Mouse (Mus musculus): Measurements from ENCODE around the gene Fgf3. TPM values are rescaled to one million over a fixed set of nuclear protein-coding genes. Genes with fewer than 3 reads are reported as not detected.

Fgf3 gene
- total and polyA plus RNA-seq, 2 experiments from 2014 or later, result 1.9 to 6.1 TPM

- H3K4me3 ChIP-seq (ENCODE audit: low read depth, low read length), result no peak overlapping the region
- peaks cover 32% of the 10 kb centered on the region for H3K27me3 ChIP-seq (ENCODE audit: insufficient read depth, low read length)
- no peak for DNase-seq
- H3K9me3 ChIP-seq (ENCODE audit: low read length), result no peaks in the 10 kb centered on the region
- H3K27ac ChIP-seq (ENCODE audit: low read depth, low read length), result no peak overlapping the region
- TF ChIP-seq CTCF (IDR thresholded peaks at IDR 0.05; ENCODE audit: low read depth), result no peak
- no peak for ATAC-seq
- no peak overlapping the region for H3K4me2 ChIP-seq (ENCODE audit: low read depth)
- WGBS, result 75% methylated on average over 3 of the region's 3 CpGs
- H3K36me3 ChIP-seq (ENCODE audit: insufficient read depth), result no peaks in the 10 kb centered on the region
- no peaks in the 10 kb centered on the region for H3K4me1 ChIP-seq (ENCODE audit: insufficient read depth)
- H3K9ac ChIP-seq, result no peak overlapping the region
These were observed 20.0 kb downstream of the Fgf3 start for GRCm38 (mm10) chr7:144857826-144858342.

DNA sequence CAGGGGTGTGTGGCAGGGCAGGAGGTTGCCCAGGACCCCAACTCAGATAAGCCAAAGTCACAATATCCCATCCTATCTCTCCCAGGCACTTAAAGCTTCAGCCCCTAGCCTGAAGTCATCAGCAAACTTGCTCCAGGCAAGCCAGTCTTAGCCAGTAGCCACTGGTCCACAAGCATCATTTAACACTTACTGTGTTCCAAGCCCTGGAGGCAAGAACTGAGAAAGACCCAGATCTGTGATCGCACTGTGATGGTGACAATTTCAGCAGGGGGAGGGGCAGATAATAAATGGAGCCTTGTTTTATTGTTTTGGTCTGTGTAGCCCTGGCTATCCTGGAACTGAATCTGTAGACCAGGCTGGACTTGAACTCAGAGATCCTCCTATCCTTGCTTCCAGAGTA, 20.8 kb downstream of the Fgf3 start:
- Histone ChIP-seq H3K4me2 (ENCODE audit: low read depth) (no peak overlapping the region), H3K27me3 (ENCODE audit: insufficient read depth, low read length) (peaks cover 39% of the 10 kb centered on the region), H3K4me3 (ENCODE audit: low read depth, low read length) (no peak overlapping the region), H3K4me1 (ENCODE audit: insufficient read depth) (no peaks in the 10 kb centered on the region), H3K9me3 (ENCODE audit: low read length) (no peaks in the 10 kb centered on the region), H3K9ac (no peak overlapping the region), H3K27ac (ENCODE audit: low read depth, low read length) (no peak overlapping the region), H3K36me3 (ENCODE audit: insufficient read depth) (no peaks in the 10 kb centered on the region)
- DNase-seq, result no peak
- WGBS, result 91% methylated on average over 1 of the region's 1 CpGs
- ATAC-seq, result no peak
- TF ChIP-seq CTCF (IDR thresholded peaks at IDR 0.05; ENCODE audit: low read depth), result no peak

DNA sequence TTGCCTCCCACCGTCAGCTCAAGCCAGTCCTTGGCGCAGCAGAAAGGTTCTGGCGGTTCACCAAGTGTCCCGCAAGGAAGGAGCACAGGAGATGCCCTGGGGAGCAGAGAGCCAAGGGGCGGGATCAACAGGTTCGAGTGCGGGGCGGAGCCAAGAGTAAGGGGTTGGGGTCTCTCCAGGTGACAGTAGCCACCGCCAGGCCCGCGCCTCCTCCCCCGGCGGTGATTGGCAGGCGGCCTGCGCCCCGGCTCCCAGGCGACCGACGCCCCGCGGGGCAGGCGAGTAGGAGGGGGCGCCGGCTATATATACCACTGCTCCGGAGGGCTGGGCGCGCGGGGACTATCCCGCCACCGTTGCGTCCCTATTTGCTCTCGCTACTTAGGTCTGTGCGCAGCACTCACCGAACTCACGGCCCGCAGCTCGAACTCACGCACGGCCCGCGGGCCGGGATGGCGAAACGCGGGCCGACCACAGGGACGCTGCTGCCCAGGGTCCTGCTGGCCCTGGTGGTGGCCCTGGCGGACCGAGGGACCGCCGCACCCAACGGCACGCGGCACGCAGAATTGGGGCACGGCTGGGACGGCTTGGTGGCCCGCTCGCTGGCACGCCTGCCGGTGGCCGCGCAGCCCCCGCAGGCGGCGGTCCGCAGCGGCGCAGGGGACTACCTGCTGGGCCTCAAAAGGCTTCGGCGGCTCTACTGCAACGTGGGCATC, 23.3 kb downstream of the Fgf3 start:
- 1% methylated on average over 67 of the region's 72 CpGs for WGBS
- peak overlapping the region; percentile 16 for H3K4me3 ChIP-seq (ENCODE audit: low read depth, low read length)
- no peak for ATAC-seq

DNA sequence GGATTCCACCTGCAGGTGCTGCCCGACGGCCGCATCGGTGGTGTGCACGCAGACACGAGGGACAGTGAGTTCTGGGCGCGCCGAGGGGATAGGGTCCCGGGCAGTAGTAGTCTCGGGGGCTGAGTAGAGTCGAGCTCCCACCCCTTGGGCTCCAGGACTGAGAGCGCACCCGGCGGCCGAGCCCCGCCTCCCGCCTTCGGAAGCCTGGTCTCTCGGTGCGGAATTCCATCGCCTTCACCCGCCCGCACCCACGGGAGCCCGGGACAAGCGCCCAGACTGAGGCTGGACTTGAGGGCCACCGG, 23.8 kb downstream of the Fgf3 start:
- no peak overlapping the region for H3K9ac ChIP-seq
- H3K4me2 ChIP-seq (ENCODE audit: low read depth), result peak overlapping the region; percentile 19; the same call in 1 of the 2 replicates
- WGBS, result under 1% methylated on average over 27 of the region's 28 CpGs
- H3K27ac ChIP-seq (ENCODE audit: low read depth, low read length), result no peak overlapping the region
- TF ChIP-seq CTCF (IDR thresholded peaks at IDR 0.05; ENCODE audit: low read depth), result no peak
- no peaks in the 10 kb centered on the region for H3K36me3 ChIP-seq (ENCODE audit: insufficient read depth)
- no peak for DNase-seq
- peaks cover 59% of the 10 kb centered on the region for H3K27me3 ChIP-seq (ENCODE audit: insufficient read depth, low read length)
- peak overlapping the region; percentile 16; the same call in 1 of the 2 replicates for H3K4me3 ChIP-seq (ENCODE audit: low read depth, low read length)
- no peaks in the 10 kb centered on the region for H3K4me1 ChIP-seq (ENCODE audit: insufficient read depth)
- no peak for ATAC-seq
- H3K9me3 ChIP-seq (ENCODE audit: low read length), result no peaks in the 10 kb centered on the region

More for the DNA sequence above, 23.3 kb downstream of the Fgf3 start:
- peak overlapping the region; percentile 19 for H3K4me2 ChIP-seq (ENCODE audit: low read depth)
- H3K4me1 ChIP-seq (ENCODE audit: insufficient read depth), result no peaks in the 10 kb centered on the region
- TF ChIP-seq CTCF (IDR thresholded peaks at IDR 0.05; ENCODE audit: low read depth), result no peak
- no peak for DNase-seq
- peaks cover 58% of the 10 kb centered on the region for H3K27me3 ChIP-seq (ENCODE audit: insufficient read depth, low read length)
- H3K9ac ChIP-seq, result no peak overlapping the region
- H3K9me3 ChIP-seq (ENCODE audit: low read length), result no peaks in the 10 kb centered on the region
- no peaks in the 10 kb centered on the region for H3K36me3 ChIP-seq (ENCODE audit: insufficient read depth)
- no peak overlapping the region for H3K27ac ChIP-seq (ENCODE audit: low read depth, low read length)

DNA sequence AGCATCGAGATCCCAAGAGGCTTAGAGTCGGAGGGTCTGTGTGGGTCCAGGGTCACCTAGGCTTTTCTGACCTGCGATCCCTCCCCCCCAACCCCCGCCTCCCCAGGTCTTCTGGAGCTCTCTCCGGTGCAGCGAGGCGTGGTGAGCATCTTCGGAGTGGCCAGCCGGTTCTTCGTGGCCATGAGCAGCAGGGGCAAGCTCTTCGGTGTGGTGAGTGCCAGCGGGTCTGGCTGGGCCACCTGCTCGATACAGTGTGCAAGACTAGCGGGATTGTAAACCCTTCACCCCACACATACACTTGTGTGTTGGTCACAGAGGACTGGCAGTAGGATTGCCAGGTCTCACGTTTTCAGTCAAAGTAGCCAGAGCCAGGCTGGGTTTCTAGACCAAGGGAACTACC, 24.2 kb downstream of the Fgf3 start:
- Histone ChIP-seq H3K4me1 (ENCODE audit: insufficient read depth) (no peaks in the 10 kb centered on the region), H3K36me3 (ENCODE audit: insufficient read depth) (no peaks in the 10 kb centered on the region), H3K9ac (no peak overlapping the region), H3K27me3 (ENCODE audit: insufficient read depth, low read length) (peaks cover 59% of the 10 kb centered on the region), H3K4me3 (ENCODE audit: low read depth, low read length) (no peak overlapping the region), H3K27ac (ENCODE audit: low read depth, low read length) (no peak overlapping the region), H3K9me3 (ENCODE audit: low read length) (no peaks in the 10 kb centered on the region), H3K4me2 (ENCODE audit: low read depth) (no peak overlapping the region; the same call in 1 of the 2 replicates)
- no peak for ATAC-seq
- TF ChIP-seq CTCF (IDR thresholded peaks at IDR 0.05; ENCODE audit: low read depth), result no peak
- DNase-seq, result no peak
- WGBS, result under 1% methylated on average over 15 of the region's 15 CpGs

DNA sequence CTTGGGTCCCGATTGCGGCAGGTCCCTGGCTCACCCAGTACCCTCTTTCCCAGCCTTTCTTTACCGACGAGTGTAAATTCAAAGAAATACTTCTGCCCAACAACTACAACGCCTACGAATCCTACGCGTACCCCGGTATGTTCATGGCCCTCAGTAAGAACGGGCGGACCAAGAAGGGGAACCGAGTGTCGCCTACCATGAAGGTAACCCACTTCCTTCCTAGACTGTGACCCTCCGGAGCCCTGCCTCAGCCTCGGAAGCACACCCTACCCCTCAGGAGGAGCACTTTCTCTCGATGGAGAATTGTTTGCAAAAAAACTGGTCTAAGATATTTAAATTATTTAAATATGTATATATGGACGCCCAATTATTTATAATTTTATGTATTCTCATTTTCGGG, 24.8 kb downstream of the Fgf3 start:
- Histone ChIP-seq H3K27me3 (ENCODE audit: insufficient read depth, low read length) (peaks cover 59% of the 10 kb centered on the region), H3K4me3 (ENCODE audit: low read depth, low read length) (no peak overlapping the region), H3K4me1 (ENCODE audit: insufficient read depth) (no peaks in the 10 kb centered on the region), H3K27ac (ENCODE audit: low read depth, low read length) (no peak overlapping the region), H3K9me3 (ENCODE audit: low read length) (no peaks in the 10 kb centered on the region), H3K4me2 (ENCODE audit: low read depth) (no peak overlapping the region), H3K9ac (no peak overlapping the region), H3K36me3 (ENCODE audit: insufficient read depth) (no peaks in the 10 kb centered on the region)
- TF ChIP-seq CTCF (IDR thresholded peaks at IDR 0.05; ENCODE audit: low read depth), result no peak
- WGBS, result 3% methylated on average over 18 of the region's 18 CpGs
- no peak for DNase-seq
- ATAC-seq, result no peak

- H3K27ac ChIP-seq (ENCODE audit: low read depth, low read length), result no peak overlapping the region
- H3K36me3 ChIP-seq (ENCODE audit: insufficient read depth), result no peaks in the 10 kb centered on the region
- no peaks in the 10 kb centered on the region for H3K4me1 ChIP-seq (ENCODE audit: insufficient read depth)
- no peak for ATAC-seq
- no peak overlapping the region for H3K4me3 ChIP-seq (ENCODE audit: low read depth, low read length)
- H3K9me3 ChIP-seq (ENCODE audit: low read length), result no peaks in the 10 kb centered on the region
- TF ChIP-seq CTCF (IDR thresholded peaks at IDR 0.05; ENCODE audit: low read depth), result no peak
- no peak overlapping the region for H3K9ac ChIP-seq
- DNase-seq, result no peak
- WGBS, result 6% methylated on average over 11 of the region's 11 CpGs
- peaks cover 59% of the 10 kb centered on the region for H3K27me3 ChIP-seq (ENCODE audit: insufficient read depth, low read length)
- no peak overlapping the region for H3K4me2 ChIP-seq (ENCODE audit: low read depth)
These were observed 25.3 kb downstream of the Fgf3 start for GRCm38 (mm10) chr7:144863196-144863595.

Measured in forebrain, postnatal 0 days (tissue).